In the genomic region with DNA sequence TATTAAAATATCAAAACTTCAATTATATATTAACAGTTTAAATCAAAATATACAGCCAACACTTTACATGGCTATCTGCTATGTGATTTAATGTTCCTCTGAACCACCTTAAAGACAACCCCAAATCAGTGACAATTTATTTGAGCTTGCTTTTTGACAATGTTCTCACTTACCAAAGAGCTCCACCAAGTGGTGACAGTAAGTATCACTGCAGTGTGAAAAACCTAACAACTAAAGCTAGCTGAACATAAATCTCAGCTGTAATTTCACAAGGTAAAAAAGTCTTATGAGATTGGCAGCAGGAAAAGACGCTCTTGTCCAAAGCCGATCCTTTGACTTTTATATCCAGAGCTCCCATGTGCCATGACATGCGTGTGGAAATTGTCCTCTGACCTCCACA, we compare ENCODE assay signal across 8 mouse cellular contexts. TPM values are rescaled to one million over a fixed set of nuclear protein-coding genes. Genes with fewer than 3 reads are reported as not detected.
A peak's percentile ranks its signal among the peaks of the same experiment; 100 is the strongest.
DNase-seq lines count a peak whose midpoint lies in the region; ATAC-seq lines count a peak whose summit lies in the region.

No protein-coding gene starts in this region.

- no peak overlapping the region for H3K27ac ChIP-seq in heart, embryonic 11.5 days (ENCODE audit: low read depth, low read length)

- H3K9ac ChIP-seq in heart, embryonic 11.5 days (ENCODE audit: low read depth, low read length), result no peak overlapping the region

- WGBS in heart, embryonic 11.5 days (ENCODE audit: insufficient replicate concordance), result 40% methylated on average over 3 of the region's 3 CpGs

- H3K4me2 ChIP-seq in heart, embryonic 11.5 days, result no peak overlapping the region

- DNase-seq in heart, adult 18-20 months, result peak; percentile 53 to 81
- peak; percentile 57 for DNase-seq in right cerebral cortex, adult 18-20 months
- DNase-seq in right cerebral cortex, postnatal 36 days (ENCODE audit: low spot score in 2 of 2), result no peak
- peak; percentile 60 for DNase-seq in c-Kit-positive CD71-positive TER-119-positive erythroid progenitor cells, embryonic 14.5 days (ENCODE audit: low spot score)
- peak; percentile 36 for DNase-seq in yolk sac, embryonic 10.5 days (ENCODE audit: low spot score)

- H3K4me1 ChIP-seq in heart, embryonic 11.5 days (ENCODE audit: control insufficient read depth, insufficient read depth, low read length), result no peaks in the 10 kb centered on the region

- H3K27me3 ChIP-seq in heart, embryonic 11.5 days (ENCODE audit: control insufficient read depth, insufficient read depth, low read length), result no peaks in the 10 kb centered on the region

- H3K36me3 ChIP-seq in heart, embryonic 11.5 days (ENCODE audit: control insufficient read depth, insufficient read depth, low read length), result no peaks in the 10 kb centered on the region

- no peaks in the 10 kb centered on the region for H3K9me3 ChIP-seq in heart, embryonic 11.5 days (replicated peaks; ENCODE audit: control insufficient read depth, low read length)

- ATAC-seq in heart, embryonic 11.5 days (replicated peaks; ENCODE audit: insufficient number of reproducible peaks, low FRiP score, low TSS enrichment), result no peak
- ATAC-seq in inflammation-experienced regulatory T-cells, adult 6 months, result peak; percentile 75
- peak; percentile 56; the same call in 1 of the 2 replicates for ATAC-seq in monocyte, adult 5-6 weeks (replicated peaks; ENCODE audit: insufficient number of reproducible peaks, low FRiP score, low TSS enrichment, poor library complexity, severe bottlenecking)

- no peak overlapping the region for H3K4me3 ChIP-seq in heart, embryonic 11.5 days (ENCODE audit: low read depth, low read length)

RNA-seq across cellular contexts. Expression of a gene that starts 22.4 kb away (rescaled TPM):
- total RNA-seq in heart, adult 18-20 months (2021), result 10 to 100 TPM; 17.9 to 23.6 TPM
- polyA plus RNA-seq in heart, embryonic 11.5 days (2014; fragmentation: Nextera tagmentation; extraction: Ambion mirVana), result 15.6 and 18.1 TPM in 2 replicates
- 100 to 1,000 TPM in 1 of 3 experiments, 10 to 100 TPM in 2; 21.9 to 113 (median 85.4) TPM for polyA plus RNA-seq in inflammation-experienced regulatory T-cells, adult 6 months (2017; shearing (Covaris generic))
- 82.3 to 133 TPM (median 104 TPM) in 3 replicates for total RNA-seq in monocyte, adult 5-6 weeks (2017)

Comparison
In these comparisons a context has a peak if more than half of its experiments do, and no peak if none do; other contexts are left out.
1. DNase-seq: peak in heart, adult 18-20 months (2 of 2), right cerebral cortex, adult 18-20 months (single experiment), c-Kit-positive CD71-positive TER-119-positive erythroid progenitor cells, embryonic 14.5 days (single experiment) and yolk sac, embryonic 10.5 days (single experiment); none in right cerebral cortex, postnatal 36 days (0 of 2).